Mouse (Mus musculus) midbrain, embryonic 14.5 days (tissue): Measurements from ENCODE around the gene Fuca1. TPM values are rescaled to one million over a fixed set of nuclear protein-coding genes. Genes with fewer than 3 reads are reported as not detected.

Source experiments
- ATAC-seq: fragments of 200-750 bp; cut with Nextera tagmentation; 2 replicates; pipeline ENCODE4 v1.8.0; 2017; ENCODE audit warnings: moderate number of reproducible peaks, moderate library complexity; ENCODE audit not compliant: low FRiP score, low TSS enrichment
- DNase-seq: peaks from one replicate; pipeline ENCODE4 v3.0.0-alpha.2; 2015
- H3K27ac ChIP-seq: fragments of 300-500 bp; sonication (generic); replicated peaks from 2 replicates; pipeline ENCODE4 v1.5.1; 2014; ENCODE audit warnings: mild to moderate bottlenecking, low read depth, low read length, moderate library complexity
- H3K27me3 ChIP-seq: fragments of 300-500 bp; sonication (generic); 2 replicates; pipeline ENCODE4 v1.6.1; 2014; ENCODE audit warnings: low read length, control low read depth, mixed read lengths; ENCODE audit not compliant: control insufficient read depth, insufficient read depth
- H3K36me3 ChIP-seq: fragments of 300-500 bp; sonication (generic); 2 replicates; pipeline ENCODE4 v1.6.1; 2014; ENCODE audit warnings: low read length, control low read depth; ENCODE audit not compliant: control insufficient read depth, insufficient read depth
- H3K4me1 ChIP-seq: fragments of 300-500 bp; sonication (generic); 2 replicates; pipeline ENCODE4 v1.6.1; 2014; ENCODE audit warnings: mild to moderate bottlenecking, antibody characterized with exemption, low read length, control low read depth; ENCODE audit not compliant: control insufficient read depth, insufficient read depth
- H3K4me2 ChIP-seq: fragments of 300-500 bp; sonication (generic); 2 replicates; pipeline ENCODE4 v1.6.1; 2014; ENCODE audit warnings: mild to moderate bottlenecking, low read length, moderate library complexity
- H3K4me3 ChIP-seq: fragments of 300-500 bp; sonication (generic); replicated peaks from 2 replicates; pipeline ENCODE4 v1.5.1; 2014; ENCODE audit warnings: low read depth, low read length
- H3K9ac ChIP-seq: fragments of 300-500 bp; sonication (generic); replicated peaks from 2 replicates; pipeline ENCODE4 v1.6.1; 2014; ENCODE audit warnings: mild to moderate bottlenecking, low read length, moderate library complexity
- H3K9me3 ChIP-seq: fragments of 300-500 bp; sonication (generic); 2 replicates; pipeline ENCODE4 v1.6.1; 2016; ENCODE audit warnings: low read length, control low read depth, mixed read lengths; ENCODE audit not compliant: control insufficient read depth
- WGBS: fragments of 180-500 bp; shearing (Covaris S2); extraction: QIAGEN DNeasy Blood & Tissue Kit; methylation state at CpG from one replicate; pipeline ENCODE4 v1.1.7; 2014; 5-methylcytosine and 5-hydroxymethylcytosine counted together
- polyA plus RNA-seq: library from polyadenylated mRNA; unstranded; fragments of >200 nt; fragmentation: Nextera tagmentation; extraction: Ambion mirVana; gene quantifications from 2 replicates; pipeline ENCODE4 v1.2.1, GENCODE M21; 2014

The Fuca1 gene
- polyA plus RNA-seq, 1 experiment from 2014 or later, result 62.7 TPM

GRCm38 (mm10) chr4:135962198-135962597, 41.7 kb downstream of the Fuca1 start:
- Histone ChIP-seq H3K27me3 (no peaks in the 10 kb centered on the region), H3K4me2 (no peak overlapping the region), H3K4me3 (no peak overlapping the region; the same call in 1 of the 2 replicates), H3K36me3 (peaks cover 54% of the 10 kb centered on the region), H3K9ac (no peak overlapping the region), H3K27ac (no peak overlapping the region), H3K9me3 (no peaks in the 10 kb centered on the region), H3K4me1 (peaks cover 6% of the 10 kb centered on the region)
- no peak for ATAC-seq
- no peak for DNase-seq
- 93% methylated on average over 7 of the region's 7 CpGs for WGBS

GRCm38 (mm10) chr4:135962946-135963345, 42.4 kb downstream of the Fuca1 start:
- Histone ChIP-seq H3K4me1 (peaks cover 6% of the 10 kb centered on the region), H3K36me3 (peaks cover 57% of the 10 kb centered on the region), H3K4me3 (peak overlapping the region; percentile 70), H3K9ac (peak overlapping the region; percentile 80), H3K4me2 (peak overlapping the region; percentile 98), H3K27ac (peak overlapping the region; percentile 91), H3K27me3 (no peaks in the 10 kb centered on the region), H3K9me3 (no peaks in the 10 kb centered on the region)
- no peak for ATAC-seq
- 6% methylated on average over 15 of the region's 15 CpGs for WGBS
- DNase-seq, result no peak

- peaks cover 6% of the 10 kb centered on the region for H3K4me1 ChIP-seq
- DNase-seq, result peak; percentile 98
- WGBS, result under 1% methylated on average over 56 of the region's 56 CpGs
- H3K4me2 ChIP-seq, result peak within 1 kb of the TSS; percentile 98
- ATAC-seq, result peak; percentile 93
- H3K4me3 ChIP-seq, result peak within 1 kb of the TSS; percentile 70
- peak within 1 kb of the TSS; percentile 91 for H3K27ac ChIP-seq
- no peaks in the 10 kb centered on the region for H3K9me3 ChIP-seq
- H3K27me3 ChIP-seq, result no peaks in the 10 kb centered on the region
- H3K9ac ChIP-seq, result peak within 1 kb of the TSS; percentile 80
- peaks cover 57% of the 10 kb centered on the region for H3K36me3 ChIP-seq
These were observed 43.1 kb downstream of the Fuca1 start, which contains the start of gene Gale for GRCm38 (mm10) chr4:135963457-135964193. TSS of gene Gale (plus strand) at chr4:135963727.

GRCm38 (mm10) chr4:135964426-135964825, 43.9 kb downstream of the Fuca1 start:
- peak overlapping the region; percentile 91; the same call in 1 of the 2 replicates for H3K27ac ChIP-seq
- peak overlapping the region; percentile 70 for H3K4me3 ChIP-seq
- H3K9me3 ChIP-seq, result no peaks in the 10 kb centered on the region
- H3K4me1 ChIP-seq, result peaks cover 6% of the 10 kb centered on the region
- 8% methylated on average over 12 of the region's 12 CpGs for WGBS
- peaks cover 58% of the 10 kb centered on the region for H3K36me3 ChIP-seq
- no peak for DNase-seq
- peak overlapping the region; percentile 80 for H3K9ac ChIP-seq
- peak overlapping the region; percentile 98 for H3K4me2 ChIP-seq
- no peak for ATAC-seq
- no peaks in the 10 kb centered on the region for H3K27me3 ChIP-seq

- peaks cover 58% of the 10 kb centered on the region for H3K36me3 ChIP-seq
- no peaks in the 10 kb centered on the region for H3K27me3 ChIP-seq
- H3K9ac ChIP-seq, result no peak overlapping the region
- H3K4me3 ChIP-seq, result no peak overlapping the region
- DNase-seq, result no peak
- peaks cover 6% of the 10 kb centered on the region for H3K4me1 ChIP-seq
- H3K27ac ChIP-seq, result no peak overlapping the region
- H3K9me3 ChIP-seq, result no peaks in the 10 kb centered on the region
- no peak overlapping the region for H3K4me2 ChIP-seq
- 86% methylated on average over 9 of the region's 9 CpGs for WGBS
- ATAC-seq, result no peak
These were observed 44.6 kb downstream of the Fuca1 start for GRCm38 (mm10) chr4:135965113-135965512.

GRCm38 (mm10) chr4:135966283-135966682, 45.7 kb downstream of the Fuca1 start:
- DNase-seq (no peak), ATAC-seq (no peak)
- Histone ChIP-seq H3K27me3 (no peaks in the 10 kb centered on the region), H3K27ac (no peak overlapping the region), H3K4me3 (no peak overlapping the region), H3K36me3 (peaks cover 56% of the 10 kb centered on the region), H3K9ac (no peak overlapping the region), H3K4me1 (peaks cover 10% of the 10 kb centered on the region), H3K9me3 (no peaks in the 10 kb centered on the region), H3K4me2 (no peak overlapping the region)
- WGBS, result 93% methylated on average over 16 of the region's 16 CpGs

GRCm38 (mm10) chr4:135967086-135967760, 46.7 kb downstream of the Fuca1 start:
- H3K9ac ChIP-seq, result no peak overlapping the region
- peaks cover 50% of the 10 kb centered on the region for H3K36me3 ChIP-seq
- peaks cover 16% of the 10 kb centered on the region for H3K4me1 ChIP-seq
- H3K27ac ChIP-seq, result no peak overlapping the region
- no peak for ATAC-seq
- no peak for DNase-seq
- no peak overlapping the region for H3K4me2 ChIP-seq
- no peaks in the 10 kb centered on the region for H3K9me3 ChIP-seq
- no peaks in the 10 kb centered on the region for H3K27me3 ChIP-seq
- H3K4me3 ChIP-seq, result no peak overlapping the region
- 94% methylated on average over 18 of the region's 18 CpGs for WGBS

- no peak overlapping the region for H3K9ac ChIP-seq
- WGBS, result 75% methylated on average over 19 of the region's 19 CpGs
- no peak overlapping the region for H3K27ac ChIP-seq
- no peak for ATAC-seq
- peaks cover 49% of the 10 kb centered on the region for H3K36me3 ChIP-seq
- H3K27me3 ChIP-seq, result no peaks in the 10 kb centered on the region
- no peak overlapping the region for H3K4me3 ChIP-seq
- peaks cover 18% of the 10 kb centered on the region for H3K4me1 ChIP-seq
- no peak for DNase-seq
- H3K9me3 ChIP-seq, result no peaks in the 10 kb centered on the region
- no peak overlapping the region for H3K4me2 ChIP-seq
These were observed 47.8 kb downstream of the Fuca1 start for GRCm38 (mm10) chr4:135968271-135968869.
